Comparison of ENCODE assay signal across 15 mouse cellular contexts in the genomic region with DNA sequence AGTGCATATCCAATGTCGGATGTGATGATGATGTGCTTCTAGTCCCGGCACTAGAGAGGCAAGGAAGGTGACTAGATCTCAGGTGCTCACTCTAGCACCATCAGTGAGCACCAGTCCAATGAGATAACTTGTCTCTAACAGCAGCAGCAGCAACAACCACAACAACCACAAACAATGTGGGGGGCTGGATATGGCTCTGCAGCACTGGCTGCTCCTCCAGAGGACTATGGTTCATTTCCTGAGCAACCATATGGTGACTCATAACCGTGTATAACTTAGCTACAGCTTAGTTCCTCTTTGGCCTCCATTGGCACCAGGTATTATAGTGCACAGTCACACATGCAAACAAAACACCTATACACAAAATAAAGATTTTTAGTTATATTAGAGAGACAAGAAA. TPM values are rescaled to one million over a fixed set of nuclear protein-coding genes. Genes with fewer than 3 reads are reported as not detected.
DNase-seq lines count a peak whose midpoint lies in the region; ATAC-seq and TF ChIP-seq lines count a peak whose summit lies in the region.
"Had no signal": no experiment of that assay in that cellular context is flagged by ENCODE, and none has a peak within 500 bp of the region (broad histone marks: within the 10 kb centered on the region; RNA-seq: fewer than 3 reads in every experiment).

No protein-coding gene starts in this region.

- H3K9ac ChIP-seq in liver, embryonic 13.5 days = no peak overlapping the region
- H3K9ac ChIP-seq: embryonic facial prominence, embryonic 13.5 days; forebrain, embryonic 15.5 days had no signal

- H3K4me2 ChIP-seq in liver, embryonic 13.5 days = no peak overlapping the region
- H3K4me2 ChIP-seq: embryonic facial prominence, embryonic 13.5 days; forebrain, embryonic 15.5 days had no signal

- TF ChIP-seq POLR2A in bone marrow, adult 2 months (IDR thresholded peaks at IDR 0.05; ENCODE audit: borderline replicate concordance, control insufficient read depth, low read depth, low read length) = no peak

- no peaks in the 10 kb centered on the region for H3K36me3 ChIP-seq in liver, embryonic 13.5 days
- H3K36me3 ChIP-seq: embryonic facial prominence, embryonic 13.5 days; forebrain, embryonic 15.5 days had no signal

- peaks cover 6% of the 10 kb centered on the region for H3K4me1 ChIP-seq in bone marrow, adult 2 months (ENCODE audit: control insufficient read depth, insufficient read depth, low read length)
- H3K4me1 ChIP-seq in liver, embryonic 13.5 days (replicated peaks) = peaks cover 3% of the 10 kb centered on the region; the same call in 1 of the 2 replicates
- H3K4me1 ChIP-seq: forebrain, embryonic 15.5 days had no signal

- no peaks in the 10 kb centered on the region for H3K27me3 ChIP-seq in liver, embryonic 13.5 days
- H3K27me3 ChIP-seq: embryonic facial prominence, embryonic 13.5 days; forebrain, embryonic 15.5 days had no signal

- H3K9me3 ChIP-seq in liver, embryonic 13.5 days (replicated peaks) = no peaks in the 10 kb centered on the region
- H3K9me3 ChIP-seq: embryonic facial prominence, embryonic 13.5 days; forebrain, embryonic 15.5 days had no signal

- no peak for DNase-seq in liver, embryonic 13.5 days
- DNase-seq in natural killer cell, adult 2 months (ENCODE audit: low spot score in 2 of 2) = peak; percentile 18 to 27
- no peak for DNase-seq in ovary, postnatal 36 days (ENCODE audit: low spot score)
- no peak for DNase-seq in adipocyte (ENCODE audit: low spot score)
- DNase-seq in left cerebral cortex, adult 11 months (ENCODE audit: low spot score) = no peak
- DNase-seq: adrenal gland, postnatal 25 days; cerebellum, postnatal 25 days; heart, postnatal 36 days; lung, adult 2 months; right cerebral cortex, postnatal 14 days had no signal

- 2% methylated on average over 3 of the region's 3 CpGs for WGBS in bone marrow, adult 2 months
- 13% methylated on average over 3 of the region's 3 CpGs for WGBS in liver, embryonic 13.5 days (ENCODE audit: insufficient replicate concordance)

- no peak for TF ChIP-seq CTCF in bone marrow, adult 2 months (IDR thresholded peaks at IDR 0.05; ENCODE audit: control insufficient read depth, insufficient read depth, low read length)

- H3K4me3 ChIP-seq in bone marrow, adult 2 months (replicated peaks; ENCODE audit: control insufficient read depth, low read depth, low read length) = no peak overlapping the region
- H3K4me3 ChIP-seq in liver, embryonic 13.5 days (replicated peaks) = no peak overlapping the region
- H3K4me3 ChIP-seq: embryonic facial prominence, embryonic 13.5 days; forebrain, embryonic 15.5 days had no signal

- ATAC-seq in CD4-positive, CD25-positive, alpha-beta regulatory T cell, adult 4 months = peak; percentile 48
- peak; percentile 65 for ATAC-seq in liver, embryonic 13.5 days (ENCODE audit: low read depth)
- ATAC-seq: forebrain, embryonic 15.5 days had no signal

- peak overlapping the region; percentile 47; the same call in 1 of the 2 replicates for H3K27ac ChIP-seq in bone marrow, adult 2 months (ENCODE audit: control insufficient read depth, insufficient read depth, low read depth, low read length, poor library complexity)
- H3K27ac ChIP-seq in liver, embryonic 13.5 days = no peak overlapping the region
- H3K27ac ChIP-seq: embryonic facial prominence, embryonic 13.5 days; forebrain, embryonic 15.5 days; kidney, postnatal 0 days had no signal

RNA-seq across cellular contexts. Expression of a gene that starts 17.2 kb away (rescaled TPM):
- polyA plus RNA-seq in CD4-positive, CD25-positive, alpha-beta regulatory T cell, adult 4 months (2017; shearing (Covaris generic)) = 10 to 100 TPM; 34.2 to 49.1 TPM
- polyA plus RNA-seq in bone marrow, adult 2 months (2011; ENCODE audit: insufficient read depth, insufficient read length, low replicate concordance, missing spikeins) = 13.1 and 19.3 TPM in 2 replicates
- 31.8 and 39.0 TPM in 2 replicates for polyA plus RNA-seq in liver, embryonic 13.5 days (2015; fragmentation: Nextera tagmentation; extraction: Ambion mirVana)

RNA-seq across cellular contexts. Expression of a gene that starts 50.9 kb away (rescaled TPM):
- 100 to 1,000 TPM; 198 to 259 TPM for polyA plus RNA-seq in CD4-positive, CD25-positive, alpha-beta regulatory T cell, adult 4 months (2017; shearing (Covaris generic))
- polyA plus RNA-seq in bone marrow, adult 2 months (2011; ENCODE audit: insufficient read depth, insufficient read length, low replicate concordance, missing spikeins) = 214 and 333 TPM in 2 replicates
- polyA plus RNA-seq in liver, embryonic 13.5 days (2015; fragmentation: Nextera tagmentation; extraction: Ambion mirVana) = 590 and 598 TPM in 2 replicates

Comparison
In these comparisons a context has a peak if more than half of its experiments do, and no peak if none do; other contexts are left out.
1. DNase-seq: peak in natural killer cell, adult 2 months (2 of 2); none in liver, embryonic 13.5 days (single experiment), ovary, postnatal 36 days (single experiment), adipocyte (single experiment) and left cerebral cortex, adult 11 months (single experiment).